Mouse (Mus musculus): Measurements from ENCODE around the gene A230050P20Rik. TPM values are rescaled to one million over a fixed set of nuclear protein-coding genes. Genes with fewer than 3 reads are reported as not detected.

A230050P20Rik gene
- total RNA-seq, 2 experiments from 2014 or later = 2.1 to 2.3 TPM

- DNase-seq = no peak
Measured at GRCm38 (mm10) chr9:20916160-20916559, 47.7 kb downstream of the A230050P20Rik start.

DNA sequence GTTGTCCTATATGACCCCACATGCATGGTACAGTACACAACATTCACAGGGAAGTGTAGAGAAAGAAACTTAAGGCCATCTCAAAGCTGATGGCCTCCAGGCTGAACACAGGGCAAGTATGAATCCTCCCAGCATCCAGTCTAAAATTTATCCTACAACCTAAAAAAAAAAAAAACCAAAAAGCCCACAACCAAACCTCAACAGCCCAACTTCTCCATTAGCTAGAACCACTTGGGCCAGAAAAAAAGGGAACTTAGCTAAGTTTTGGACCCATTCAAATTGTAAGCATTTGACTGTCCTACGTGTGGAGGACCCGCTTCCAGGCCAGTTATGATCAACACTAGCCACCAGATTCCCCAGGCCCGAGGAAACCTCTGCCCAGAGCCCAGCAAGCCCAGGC lies 54.8 kb downstream of the A230050P20Rik start:
- no peak for TF ChIP-seq CTCF (IDR thresholded peaks at IDR 0.05)
- no peak overlapping the region for H3K27ac ChIP-seq
- DNase-seq = no peak
- no peak overlapping the region for H3K4me3 ChIP-seq
- intact Hi-C loops (cut with DNase I) = no loop called here

More at GRCm38 (mm10) chr9:20916160-20916559, 47.7 kb downstream of the A230050P20Rik start:
- Histone ChIP-seq H3K4me3 (no peak overlapping the region), H3K27ac (no peak overlapping the region)
- intact Hi-C loops (cut with DNase I) = no loop called here
- TF ChIP-seq CTCF (IDR thresholded peaks at IDR 0.05) = peak; percentile 61

Small RNA genes within 50 kb of the gene (microRNA-seq; reads per million reads assigned to microRNA genes)
- not detected for gene Mir7081

Other genes starting within 250 kb of the A230050P20Rik start
- gene Ubl5, start 225.8 kb upstream of the A230050P20Rik start, total RNA-seq (2021) = 100 to 1,000 TPM; 188 to 210 TPM
- 1 to 10 TPM; 4.7 to 5.3 TPM for gene Fbxl12, start 223.9 kb upstream of the A230050P20Rik start, total RNA-seq (2021)
- 10 to 100 TPM; 13.0 to 15.0 TPM for gene Pin1, start 216.5 kb upstream of the A230050P20Rik start, total RNA-seq (2021)
- under 1 TPM; 0.20 TPM for gene Olfm2, start 122.3 kb upstream of the A230050P20Rik start, total RNA-seq (2021)
- 10 to 100 TPM; 12.8 to 22.5 TPM for gene Col5a3, start 53.6 kb upstream of the A230050P20Rik start, total RNA-seq (2021)
- gene Rdh8, start 50.1 kb upstream of the A230050P20Rik start, total RNA-seq (2021) = under 1 TPM in 1 of 2 experiments, not detected in 1; 0.56 TPM
- gene Angptl6, start 11.1 kb downstream of the A230050P20Rik start, total RNA-seq (2021) = 1 to 10 TPM; 5.1 to 7.0 TPM
- 1 to 10 TPM; 7.9 to 8.6 TPM for gene Ppan, start 19.5 kb downstream of the A230050P20Rik start, total RNA-seq (2021)
- 100 to 1,000 TPM in 1 of 2 experiments, 10 to 100 TPM in 1; 97.0 to 102 TPM for gene Eif3g, start 30.0 kb downstream of the A230050P20Rik start, total RNA-seq (2021)
- gene Dnmt1, start 91.2 kb downstream of the A230050P20Rik start, total RNA-seq (2021) = 1 to 10 TPM; 5.2 to 7.9 TPM
- gene S1pr2, start 108.1 kb downstream of the A230050P20Rik start, total RNA-seq (2021) = 1 to 10 TPM; 2.0 to 2.3 TPM
- gene Mrpl4, start 134.1 kb downstream of the A230050P20Rik start, total RNA-seq (2021) = 10 to 100 TPM; 51.8 to 70.0 TPM
- gene Icam1, start 147.3 kb downstream of the A230050P20Rik start, total RNA-seq (2021) = 1 to 10 TPM; 1.7 to 1.9 TPM
- 1 to 10 TPM; 1.2 to 2.2 TPM for gene Icam4, start 160.7 kb downstream of the A230050P20Rik start, total RNA-seq (2021)
- gene Icam5, start 163.4 kb downstream of the A230050P20Rik start, total RNA-seq (2021) = not detected
- gene Zglp1, start 198.5 kb downstream of the A230050P20Rik start, total RNA-seq (2021) = not detected
- gene Gm49373, start 204.5 kb downstream of the A230050P20Rik start, total RNA-seq (2021) = under 1 TPM; 0.26 to 0.39 TPM
- gene Fdx1l, start 205.0 kb downstream of the A230050P20Rik start, total RNA-seq (2021) = 10 to 100 TPM; 39.0 to 49.0 TPM
- 1 to 10 TPM; 1.2 to 1.6 TPM for gene Gm38431, start 223.4 kb downstream of the A230050P20Rik start, total RNA-seq (2021)
- gene Raver1, start 223.4 kb downstream of the A230050P20Rik start, total RNA-seq (2021) = 10 to 100 TPM; 17.1 to 19.5 TPM